17 mouse cellular contexts compared by ENCODE assay signal in the genomic region with DNA sequence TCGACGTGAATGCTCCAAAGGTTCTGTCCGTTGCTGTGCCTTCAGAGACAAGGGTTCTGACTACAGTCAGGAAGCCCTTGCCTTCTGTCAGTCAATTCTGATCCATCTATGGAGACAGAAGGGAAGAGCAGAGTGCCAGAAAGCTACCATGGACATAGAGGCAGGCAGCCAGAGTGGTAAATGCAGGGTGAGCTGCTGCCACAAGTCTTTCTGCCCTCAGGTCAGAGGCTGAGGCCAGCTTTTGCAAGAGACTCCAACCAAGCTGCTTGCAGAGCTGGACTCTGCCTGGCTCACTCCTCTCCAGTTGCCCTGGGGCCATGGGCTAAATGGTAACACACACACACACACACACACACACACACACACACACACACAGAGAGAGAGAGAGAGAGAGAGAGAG.
DNase-seq lines count a peak whose midpoint lies in the region; TF ChIP-seq lines count a peak whose summit lies in the region.
"Had no signal": no experiment of that assay in that cellular context is flagged by ENCODE, and none has a peak within 500 bp of the region (broad histone marks: within the 10 kb centered on the region; RNA-seq: fewer than 3 reads in every experiment).

No protein-coding gene starts in this region.

- intact Hi-C loops in heart, postnatal 14 days (cut with DNase I), result no loop called here

- peak; percentile 55 to 59 for DNase-seq in cerebellum, postnatal 10 days
- no peak for DNase-seq in cerebellum, adult 8-10 months
- peak; percentile 30 for DNase-seq in heart, adult 11 months
- DNase-seq in heart, postnatal 14 days, result no peak
- DNase-seq in 3T3-L1 (ENCODE audit: low read depth, low spot score), result peak; percentile 66
- no peak for DNase-seq in layer of hippocampus, postnatal 25 days (ENCODE audit: extremely low spot score in 1 of 2, low spot score in 1 of 2)
- DNase-seq: cerebellum, adult 11-12 months; cerebellum, adult 2 months; cerebellum, adult 9-11 months; cerebellum, postnatal 36 days; embryo, embryonic 11 days; forebrain, postnatal 0 days had no signal

- no peak overlapping the region for H3K4me3 ChIP-seq in embryonic fibroblast, embryonic 13.5 days (ENCODE audit: insufficient read depth, low read length)
- H3K4me3 ChIP-seq: embryonic facial prominence, embryonic 13.5 days; embryonic facial prominence, embryonic 15.5 days; forebrain, embryonic 13.5 days; forebrain, embryonic 15.5 days had no signal

- TF ChIP-seq CTCF in embryonic fibroblast, embryonic 13.5 days (IDR thresholded peaks at IDR 0.05; ENCODE audit: borderline replicate concordance, insufficient read depth, low read length), result no peak

- no peak for TF ChIP-seq POLR2A in embryonic fibroblast, embryonic 13.5 days (IDR thresholded peaks at IDR 0.05; ENCODE audit: low read depth, low read length)

- 0 out of 2 replicates have a peak overlapping the region, but pooled peaks have one; percentile 17 for H3K27ac ChIP-seq in embryonic fibroblast, embryonic 13.5 days (ENCODE audit: insufficient read depth, low read length)
- H3K27ac ChIP-seq: embryonic facial prominence, embryonic 13.5 days; embryonic facial prominence, embryonic 15.5 days; forebrain, embryonic 13.5 days; forebrain, embryonic 15.5 days had no signal

- H3K4me1 ChIP-seq in embryonic fibroblast, embryonic 13.5 days (ENCODE audit: control insufficient read depth, insufficient read depth, low read length), result peaks cover 2% of the 10 kb centered on the region; the same call in 1 of the 2 replicates
- H3K4me1 ChIP-seq: embryonic facial prominence, embryonic 13.5 days; embryonic facial prominence, embryonic 15.5 days had no signal

Comparison
In these comparisons a context has a peak if more than half of its experiments do, and no peak if none do; other contexts are left out.
1. DNase-seq: peak in cerebellum, postnatal 10 days (2 of 2), heart, adult 11 months (single experiment) and 3T3-L1 (single experiment); none in cerebellum, adult 8-10 months (single experiment), heart, postnatal 14 days (0 of 2) and layer of hippocampus, postnatal 25 days (0 of 2).